Mouse (Mus musculus): Measurements from ENCODE around the gene Sulf2. TPM values are rescaled to one million over a fixed set of nuclear protein-coding genes. Genes with fewer than 3 reads are reported as not detected.

The Sulf2 gene
- polyA plus RNA-seq, 1 experiment from 2014 or later = 87.6 TPM

- ATAC-seq (ENCODE audit: extremely low read depth, insufficient number of reproducible peaks, low FRiP score, low TSS enrichment) = no peak
- 82% methylated on average over 2 of the region's 2 CpGs for WGBS
- Histone ChIP-seq H3K27ac (replicated peaks) (no peak overlapping the region), H3K4me2 (no peak overlapping the region), H3K9ac (no peak overlapping the region), H3K4me1 (peaks cover 32% of the 10 kb centered on the region), H3K27me3 (replicated peaks) (no peaks in the 10 kb centered on the region), H3K9me3 (no peaks in the 10 kb centered on the region), H3K36me3 (no peaks in the 10 kb centered on the region), H3K4me3 (no peak overlapping the region)
Observed at GRCm38 (mm10) chr2:166157144-166157543, 1.7 kb upstream of the Sulf2 start.

GRCm38 (mm10) chr2:166156122-166156521 lies 659 bp upstream of the Sulf2 start:
- no peaks in the 10 kb centered on the region for H3K9me3 ChIP-seq
- H3K27ac ChIP-seq (replicated peaks) = peak overlapping the region; percentile 93
- no peak for ATAC-seq (ENCODE audit: extremely low read depth, insufficient number of reproducible peaks, low FRiP score, low TSS enrichment)
- H3K36me3 ChIP-seq = no peaks in the 10 kb centered on the region
- H3K4me3 ChIP-seq = peak overlapping the region; percentile 86
- peak overlapping the region; percentile 82 for H3K4me2 ChIP-seq
- peaks cover 42% of the 10 kb centered on the region for H3K4me1 ChIP-seq
- no peaks in the 10 kb centered on the region for H3K27me3 ChIP-seq (replicated peaks)
- WGBS = 6% methylated on average over 12 of the region's 12 CpGs
- peak overlapping the region; percentile 96 for H3K9ac ChIP-seq

GRCm38 (mm10) chr2:166154749-166155453 lies 562 bp downstream of the Sulf2 start:
- peak overlapping the region; percentile 82 for H3K4me2 ChIP-seq
- peak overlapping the region; percentile 93 for H3K27ac ChIP-seq (replicated peaks)
- peak overlapping the region; percentile 96 for H3K9ac ChIP-seq
- peak overlapping the region; percentile 86 for H3K4me3 ChIP-seq
- no peaks in the 10 kb centered on the region for H3K27me3 ChIP-seq (replicated peaks)
- no peaks in the 10 kb centered on the region for H3K36me3 ChIP-seq
- ATAC-seq (ENCODE audit: extremely low read depth, insufficient number of reproducible peaks, low FRiP score, low TSS enrichment) = no peak
- under 1% methylated on average over 80 of the region's 95 CpGs for WGBS
- H3K4me1 ChIP-seq = peaks cover 53% of the 10 kb centered on the region
- no peaks in the 10 kb centered on the region for H3K9me3 ChIP-seq

- Histone ChIP-seq H3K36me3 (no peaks in the 10 kb centered on the region), H3K27me3 (replicated peaks) (no peaks in the 10 kb centered on the region), H3K27ac (replicated peaks) (peak overlapping the region; percentile 93), H3K9me3 (no peaks in the 10 kb centered on the region), H3K4me1 (peaks cover 61% of the 10 kb centered on the region), H3K4me3 (peak overlapping the region; percentile 86), H3K4me2 (peak overlapping the region; percentile 82), H3K9ac (peak overlapping the region; percentile 96)
- ATAC-seq (ENCODE audit: extremely low read depth, insufficient number of reproducible peaks, low FRiP score, low TSS enrichment) = no peak
- under 1% methylated on average over 51 of the region's 51 CpGs for WGBS
Observed at GRCm38 (mm10) chr2:166153891-166154711, 1.4 kb downstream of the Sulf2 start.

- 32% methylated on average over 3 of the region's 3 CpGs for WGBS
- Histone ChIP-seq H3K36me3 (no peaks in the 10 kb centered on the region), H3K27ac (replicated peaks) (peak overlapping the region; percentile 93), H3K27me3 (replicated peaks) (no peaks in the 10 kb centered on the region), H3K9ac (peak overlapping the region; percentile 96), H3K4me2 (peak overlapping the region; percentile 82), H3K4me3 (peak overlapping the region; percentile 86), H3K4me1 (peaks cover 68% of the 10 kb centered on the region), H3K9me3 (no peaks in the 10 kb centered on the region)
- ATAC-seq (ENCODE audit: extremely low read depth, insufficient number of reproducible peaks, low FRiP score, low TSS enrichment) = no peak
Observed at GRCm38 (mm10) chr2:166153399-166153793, 2.1 kb downstream of the Sulf2 start.

GRCm38 (mm10) chr2:166152734-166153398 lies 2.6 kb downstream of the Sulf2 start:
- peak overlapping the region; percentile 96 for H3K9ac ChIP-seq
- H3K36me3 ChIP-seq = no peaks in the 10 kb centered on the region
- H3K27me3 ChIP-seq (replicated peaks) = no peaks in the 10 kb centered on the region
- peak overlapping the region; percentile 86 for H3K4me3 ChIP-seq
- WGBS = 30% methylated on average over 11 of the region's 11 CpGs
- H3K4me2 ChIP-seq = peak overlapping the region; percentile 82
- H3K4me1 ChIP-seq = peaks cover 73% of the 10 kb centered on the region
- H3K9me3 ChIP-seq = no peaks in the 10 kb centered on the region
- no peak for ATAC-seq (ENCODE audit: extremely low read depth, insufficient number of reproducible peaks, low FRiP score, low TSS enrichment)
- peak overlapping the region; percentile 93; the same call in 1 of the 2 replicates for H3K27ac ChIP-seq (replicated peaks)

GRCm38 (mm10) chr2:166151510-166152473 lies 3.7 kb downstream of the Sulf2 start:
- no peaks in the 10 kb centered on the region for H3K36me3 ChIP-seq
- WGBS = 46% methylated on average over 19 of the region's 19 CpGs
- H3K27me3 ChIP-seq (replicated peaks) = no peaks in the 10 kb centered on the region
- ATAC-seq (ENCODE audit: extremely low read depth, insufficient number of reproducible peaks, low FRiP score, low TSS enrichment) = no peak
- peak overlapping the region; percentile 96 for H3K9ac ChIP-seq
- peaks cover 81% of the 10 kb centered on the region for H3K4me1 ChIP-seq
- H3K9me3 ChIP-seq = no peaks in the 10 kb centered on the region
- no peak overlapping the region for H3K4me3 ChIP-seq
- H3K4me2 ChIP-seq = peak overlapping the region; percentile 82
- H3K27ac ChIP-seq (replicated peaks) = peak overlapping the region; percentile 51

GRCm38 (mm10) chr2:166150584-166150983 lies 4.9 kb downstream of the Sulf2 start:
- Histone ChIP-seq H3K9ac (no peak overlapping the region), H3K4me3 (no peak overlapping the region), H3K27ac (replicated peaks) (no peak overlapping the region), H3K4me1 (peaks cover 84% of the 10 kb centered on the region), H3K4me2 (no peak overlapping the region), H3K27me3 (replicated peaks) (no peaks in the 10 kb centered on the region), H3K36me3 (peaks cover 2% of the 10 kb centered on the region), H3K9me3 (no peaks in the 10 kb centered on the region)
- WGBS = 84% methylated on average over 5 of the region's 5 CpGs
- ATAC-seq (ENCODE audit: extremely low read depth, insufficient number of reproducible peaks, low FRiP score, low TSS enrichment) = no peak

GRCm38 (mm10) chr2:166149482-166149881 lies 6.0 kb downstream of the Sulf2 start:
- Histone ChIP-seq H3K27ac (replicated peaks) (peak overlapping the region; percentile 71), H3K27me3 (replicated peaks) (no peaks in the 10 kb centered on the region), H3K9me3 (no peaks in the 10 kb centered on the region), H3K9ac (peak overlapping the region; percentile 68), H3K4me1 (peaks cover 95% of the 10 kb centered on the region), H3K36me3 (peaks cover 4% of the 10 kb centered on the region), H3K4me3 (no peak overlapping the region), H3K4me2 (peak overlapping the region; percentile 26; the same call in 1 of the 2 replicates)
- ATAC-seq (ENCODE audit: extremely low read depth, insufficient number of reproducible peaks, low FRiP score, low TSS enrichment) = no peak
- 50% methylated on average over 8 of the region's 8 CpGs for WGBS

- Histone ChIP-seq H3K27me3 (replicated peaks) (no peaks in the 10 kb centered on the region), H3K27ac (replicated peaks) (peak overlapping the region; percentile 71), H3K4me3 (no peak overlapping the region), H3K9ac (peak overlapping the region; percentile 68), H3K9me3 (no peaks in the 10 kb centered on the region), H3K4me1 (peaks cover 99% of the 10 kb centered on the region), H3K4me2 (peak overlapping the region; percentile 26; the same call in 1 of the 2 replicates), H3K36me3 (peaks cover 4% of the 10 kb centered on the region)
- ATAC-seq (ENCODE audit: extremely low read depth, insufficient number of reproducible peaks, low FRiP score, low TSS enrichment) = no peak
- 32% methylated on average over 13 of the region's 13 CpGs for WGBS
Observed at GRCm38 (mm10) chr2:166148672-166149332, 6.7 kb downstream of the Sulf2 start.
